Mouse (Mus musculus) Patski (cell line): ENCODE measurements around the gene Cers6. TPM values are rescaled to one million over a fixed set of nuclear protein-coding genes. Genes with fewer than 3 reads are reported as not detected.

ENCODE experiments used
- ATAC-seq: fragments of 100-300 bp; one replicate; pipeline ENCODE4 v1.8.0; 2021
- CTCF ChIA-PET: fragments of 350-600 bp; sonication (Branson Sonifier 250); formaldehyde crosslinking; loops from one replicate; lab custom pipeline; 2022; ENCODE audit warnings: inconsistent platforms; lab: Charles Lee
- POLR2A ChIA-PET: fragments of 350-600 bp; sonication (Branson Sonifier 250); formaldehyde crosslinking; loops from one replicate; lab custom pipeline; 2022; ENCODE audit warnings: antibody characterized with exemption, inconsistent platforms; lab: Charles Lee
- DNase-seq: peaks from one replicate; pipeline ENCODE4 v3.0.0-alpha.2; 2011; ENCODE audit warnings: low read depth, low spot score
- H3K27me3 ChIP-seq: fragments of 371-371 bp; one replicate; pipeline ENCODE4 v1.5.1; 2021
- CTCF ChIP-seq: fragments of 100-300 bp; IDR thresholded peaks from one replicate; pipeline ENCODE4 v1.5.1; 2021
- in situ Hi-C: fragments of 300-500 bp; cut with MboI; formaldehyde crosslinking; loops from 3 replicates; pipeline ENCODE4 v1.11.1; 2018; ENCODE audit warnings: low pct_unique_long_range_greater_than_20kb, mixed read lengths
- polyA plus RNA-seq: library from polyadenylated mRNA; unstranded; gene quantifications from one replicate; pipeline ENCODE4 v1.2.3, GENCODE M21; 2021

Gene Cers6
- polyA plus RNA-seq, 1 experiment from 2014 or later: 24.8 TPM

- POLR2A ChIA-PET: no interaction called here
Measured at GRCm38 (mm10) chr2:68861721-68862463, 651 bp downstream of the Cers6 start.

GRCm38 (mm10) chr2:68862464-68863266 is 1.4 kb downstream of the Cers6 start:
- in situ Hi-C loops: loop anchor here (5.0 kb wide), 2 partner anchors 90 to 185 kb away; no protein-coding TSS in a partner anchor
- ChIA-PET CTCF (interaction anchor here (1.5 to 1.7 kb wide), 2 partner anchors 11 to 181 kb away, joined by 4 to 10 read pairs; no protein-coding TSS in a partner anchor), POLR2A (interaction anchor here (0.8 kb wide), 1 partner anchor 111 kb away, joined by 4 read pairs; no protein-coding TSS in a partner anchor)
- H3K27me3 ChIP-seq: no peaks in the 10 kb centered on the region
- TF ChIP-seq CTCF: no peak
- DNase-seq (no peak), ATAC-seq (no peak)

More at GRCm38 (mm10) chr2:68861721-68862463, 651 bp downstream of the Cers6 start:
- TF ChIP-seq CTCF: no peak
- in situ Hi-C loops: loop anchor here (5.0 kb wide), 2 partner anchors 90 to 185 kb away; no protein-coding TSS in a partner anchor
- no peaks in the 10 kb centered on the region for H3K27me3 ChIP-seq
- ATAC-seq (peak; percentile 53), DNase-seq (no peak)
- CTCF ChIA-PET: interaction anchor here (1.7 kb wide), 1 partner anchor 12 kb away, joined by 4 read pairs; no protein-coding TSS in a partner anchor

- no peak for TF ChIP-seq CTCF
- POLR2A ChIA-PET: interaction anchor here (0.5 to 0.8 kb wide), 3 partner anchors 14 to 339 kb away, joined by 3 to 4 read pairs (median 3); no protein-coding TSS in a partner anchor
- in situ Hi-C loops: loop anchor here (5.0 kb wide), 2 partner anchors 89 to 184 kb away; no protein-coding TSS in a partner anchor
- ATAC-seq (no peak), DNase-seq (no peak)
- H3K27me3 ChIP-seq: no peaks in the 10 kb centered on the region
- CTCF ChIA-PET: interaction anchor here (0.5 to 1.7 kb wide), 3 partner anchors 10 to 317 kb away, joined by 3 to 10 read pairs (median 4); no protein-coding TSS in a partner anchor
Measured at GRCm38 (mm10) chr2:68863561-68863960, 2.3 kb downstream of the Cers6 start.

- POLR2A ChIA-PET: interaction anchor here (0.8 kb wide), 1 partner anchor 13 kb away, joined by 3 read pairs; no protein-coding TSS in a partner anchor
- ATAC-seq: no peak
Measured at GRCm38 (mm10) chr2:68864366-68864765, 3.1 kb downstream of the Cers6 start.

GRCm38 (mm10) chr2:68867148-68867547 is 5.9 kb downstream of the Cers6 start:
- POLR2A ChIA-PET: no interaction called here
- TF ChIP-seq CTCF: no peak
- CTCF ChIA-PET: interaction anchor here (1.1 to 1.2 kb wide), 2 partner anchors 16 to 38 kb away, joined by 3 read pairs; no protein-coding TSS in a partner anchor
- DNase-seq: no peak
- no peaks in the 10 kb centered on the region for H3K27me3 ChIP-seq
- in situ Hi-C loops: no loop called here
- no peak for ATAC-seq

More at GRCm38 (mm10) chr2:68864366-68864765, 3.1 kb downstream of the Cers6 start:
- DNase-seq: no peak
- CTCF ChIA-PET: no interaction called here
- no peak for TF ChIP-seq CTCF
- no peaks in the 10 kb centered on the region for H3K27me3 ChIP-seq
- in situ Hi-C loops: loop anchor here (5.0 kb wide), 2 partner anchors 88 to 183 kb away; no protein-coding TSS in a partner anchor

GRCm38 (mm10) chr2:68870999-68871780 is 9.9 kb downstream of the Cers6 start:
- in situ Hi-C loops: no loop called here
- H3K27me3 ChIP-seq: no peaks in the 10 kb centered on the region
- ATAC-seq: no peak
- TF ChIP-seq CTCF: no peak
- CTCF ChIA-PET: no interaction called here
- POLR2A ChIA-PET: no interaction called here
- no peak for DNase-seq

GRCm38 (mm10) chr2:68873086-68873485 is 11.8 kb downstream of the Cers6 start:
- no peak for TF ChIP-seq CTCF
- CTCF ChIA-PET: interaction anchor here (1.5 kb wide), 1 partner anchor 11 kb away, joined by 4 read pairs; no protein-coding TSS in a partner anchor
- no peak for ATAC-seq
- POLR2A ChIA-PET: interaction anchor here (1.0 kb wide), 1 partner anchor 111 kb away, joined by 4 read pairs; no protein-coding TSS in a partner anchor
- H3K27me3 ChIP-seq: no peaks in the 10 kb centered on the region
- in situ Hi-C loops: no loop called here
- no peak for DNase-seq

- no peak for ATAC-seq
- ChIA-PET CTCF (interaction anchor here (0.8 to 1.5 kb wide), 4 partner anchors 10 to 188 kb away, joined by 3 to 4 read pairs (median 4); no protein-coding TSS in a partner anchor), POLR2A (interaction anchor here (1.0 kb wide), 1 partner anchor 111 kb away, joined by 4 read pairs; no protein-coding TSS in a partner anchor)
- H3K27me3 ChIP-seq: no peaks in the 10 kb centered on the region
- no peak for TF ChIP-seq CTCF
- in situ Hi-C loops: no loop called here
- DNase-seq: no peak
Measured at GRCm38 (mm10) chr2:68873653-68874441, 12.6 kb downstream of the Cers6 start.

GRCm38 (mm10) chr2:68874575-68874974 is 13.3 kb downstream of the Cers6 start:
- in situ Hi-C loops: no loop called here
- DNase-seq (no peak), ATAC-seq (no peak)
- no peaks in the 10 kb centered on the region for H3K27me3 ChIP-seq
- ChIA-PET CTCF (interaction anchor here (0.8 to 1.5 kb wide), 4 partner anchors 10 to 188 kb away, joined by 3 to 4 read pairs (median 4); no protein-coding TSS in a partner anchor), POLR2A (no interaction called here)
- no peak for TF ChIP-seq CTCF
